Mouse (Mus musculus) heart, postnatal 4 days (tissue): ENCODE results near the gene Olfr1265. TPM values are rescaled to one million over a fixed set of nuclear protein-coding genes. Genes with fewer than 3 reads are reported as not detected.

Experiments used
- DNase-seq: peaks from one replicate; pipeline ENCODE4 v3.0.0; 2021
- total RNA-seq, 2 experiments: library from RNA; stranded (reverse); gene quantifications; 2 replicates each; pipeline ENCODE4 v1.2.3; 2021

Gene Olfr1265
- total RNA-seq, result not detected

GRCm38 (mm10) chr2:90035037-90035436 lies at the start of gene Olfr1265:
Gene Olfr1265 (plus strand): TSS chr2:90035337.
- no peak for DNase-seq

- DNase-seq, result no peak
Measured at GRCm38 (mm10) chr2:89990921-89991320, 44.2 kb upstream of the Olfr1265 start, which contains the start of gene Olfr1261. Gene Olfr1261 (plus strand): TSS chr2:89991221.

- no peak for DNase-seq
Measured at GRCm38 (mm10) chr2:89999845-90000244, 35.3 kb upstream of the Olfr1265 start, which contains the start of gene Olfr1262. Gene Olfr1262 (plus strand): TSS chr2:90000145.

- DNase-seq, result no peak
Measured at GRCm38 (mm10) chr2:90011831-90012230, 23.3 kb upstream of the Olfr1265 start, which contains the start of gene Olfr1263. Gene Olfr1263 (plus strand): TSS chr2:90012131.

- no peak for DNase-seq
Measured at GRCm38 (mm10) chr2:90025477-90025876, 9.7 kb upstream of the Olfr1265 start, which contains the start of gene Olfr1264. Gene Olfr1264 (minus strand): TSS chr2:90025577.

- no peak for DNase-seq
Measured at GRCm38 (mm10) chr2:90063494-90063893, 28.4 kb downstream of the Olfr1265 start, which contains the start of gene Olfr140. Gene Olfr140 (minus strand): TSS chr2:90063594.

- DNase-seq, result no peak
Measured at GRCm38 (mm10) chr2:90070065-90070464, 34.9 kb downstream of the Olfr1265 start.

Other genes with a start within 250 kb of the Olfr1265 start
- gene Olfr1254, start 241.7 kb upstream of the Olfr1265 start, total RNA-seq, result not detected
- gene Olfr1255, start 223.3 kb upstream of the Olfr1265 start, total RNA-seq, result not detected
- gene Olfr1256, start 193.8 kb upstream of the Olfr1265 start, total RNA-seq, result not detected
- gene Olfr48, start 187.1 kb upstream of the Olfr1265 start, total RNA-seq, result not detected
- gene Olfr1257, start 156.9 kb upstream of the Olfr1265 start, total RNA-seq, result not detected
- gene Olfr1258, start 108.0 kb upstream of the Olfr1265 start, total RNA-seq, result not detected
- not detected for gene Olfr1259, start 86.7 kb upstream of the Olfr1265 start, total RNA-seq
- gene Olfr1260, start 61.0 kb upstream of the Olfr1265 start, total RNA-seq, result not detected
- not detected for gene Olfr1261, start 44.1 kb upstream of the Olfr1265 start, total RNA-seq
- not detected for gene Olfr1262, start 35.2 kb upstream of the Olfr1265 start, total RNA-seq
- not detected for gene Olfr1263, start 23.2 kb upstream of the Olfr1265 start, total RNA-seq
- gene Olfr1264, start 9.8 kb upstream of the Olfr1265 start, total RNA-seq, result not detected
- not detected for gene Olfr140, start 28.3 kb downstream of the Olfr1265 start, total RNA-seq
- not detected for gene Olfr1269, start 86.1 kb downstream of the Olfr1265 start, total RNA-seq
- gene Olfr32, start 107.0 kb downstream of the Olfr1265 start, total RNA-seq, result not detected
- gene Olfr1270, start 117.8 kb downstream of the Olfr1265 start, total RNA-seq, result not detected
- gene Olfr1506, start 189.2 kb downstream of the Olfr1265 start, total RNA-seq, result not detected
- not detected for gene Olfr142, start 222.3 kb downstream of the Olfr1265 start, total RNA-seq
- not detected for gene Olfr1271, start 235.7 kb downstream of the Olfr1265 start, total RNA-seq